Mouse (Mus musculus): ENCODE results near the gene Bbs9.

DNA sequence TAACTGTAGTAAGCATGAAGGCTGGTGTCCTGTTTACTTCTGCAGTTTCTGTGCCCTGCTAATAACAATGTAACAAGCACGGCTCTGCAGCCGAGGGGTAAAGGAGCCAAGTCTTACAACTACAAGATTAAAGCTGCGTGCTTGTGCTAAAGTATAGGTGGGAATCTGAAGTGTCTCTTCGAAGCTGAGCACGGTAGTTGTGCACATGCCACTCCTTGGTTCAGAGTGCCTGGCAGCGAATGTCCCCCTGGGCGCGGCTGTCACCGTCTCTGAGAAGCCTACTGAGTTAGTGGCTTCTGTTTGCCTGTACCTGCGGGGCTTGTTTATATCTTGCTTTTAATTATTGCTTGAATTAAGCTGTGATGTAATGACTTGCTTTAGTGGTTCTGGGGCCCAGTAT, 65.6 kb downstream of the Bbs9 start:
- TF ChIP-seq EP300 (IDR thresholded peaks at IDR 0.05; ENCODE audit: insufficient read depth, low read depth, low read length) (no peak), POLR2A (IDR thresholded peaks at IDR 0.05; ENCODE audit: insufficient read depth, low read length) (no peak)

Data from ES-Bruce4 (cell line).